Mouse (Mus musculus): ENCODE measurements around the gene Ms4a15.

- TF ChIP-seq CTCF (IDR thresholded peaks at IDR 0.05) (no peak), POLR2A (IDR thresholded peaks at IDR 0.05; ENCODE audit: insufficient read depth, low read depth, low read length) (no peak), EP300 (IDR thresholded peaks at IDR 0.05; ENCODE audit: insufficient read depth, low read depth, low read length) (no peak)
These were observed 24.2 kb upstream of the Ms4a15 start for GRCm38 (mm10) chr19:11017251-11017650.

Measured in heart, adult 2 months (tissue).